Mouse (Mus musculus): ENCODE measurements at regions not wholly inside any gene's neighbourhood (a gene's known extent, or its start where the extent isn't known, plus 50 kb on each side); places are given as distances from the start of the nearest gene placed in this dataset.

DNA sequence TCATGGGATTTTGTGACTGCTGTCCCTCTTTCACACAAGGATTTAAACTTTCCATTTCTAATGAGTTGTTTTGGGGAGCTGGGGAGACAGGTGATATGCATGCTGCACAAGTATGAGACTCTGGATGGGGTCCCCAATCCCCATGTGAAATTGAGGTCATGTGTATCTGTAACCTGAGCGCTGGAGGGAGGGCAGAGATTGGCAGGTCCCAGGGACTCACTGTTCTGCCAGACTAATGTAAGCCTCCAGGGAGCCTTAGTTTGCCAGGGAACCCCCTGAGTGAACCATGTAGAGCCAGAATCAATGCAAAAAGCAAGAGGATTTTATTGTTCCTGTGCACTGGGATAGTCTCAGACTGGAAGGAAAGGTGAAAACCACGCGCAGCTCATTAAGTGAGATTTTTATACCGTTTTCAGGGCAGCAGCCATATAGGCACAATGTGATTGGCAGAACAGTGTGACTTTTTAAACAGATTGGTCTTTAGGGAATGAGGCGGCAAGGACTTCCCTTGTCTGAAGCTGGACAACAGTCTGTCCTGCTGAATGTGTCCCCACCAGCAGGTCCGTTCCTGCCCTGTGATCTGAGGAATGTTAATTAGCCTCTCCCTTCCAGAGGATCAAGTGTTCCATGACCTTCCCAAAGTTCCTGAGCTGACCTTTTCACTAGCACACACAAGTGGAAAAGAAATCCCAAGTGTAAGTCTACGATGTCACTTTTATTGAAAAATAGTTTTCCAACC, 59.9 kb upstream of the Oxgr1 start:
- Histone ChIP-seq H3K36me3 (no peaks in the 10 kb centered on the region), H3K27me3 (no peaks in the 10 kb centered on the region), H3K4me3 (no peak overlapping the region), H3K4me2 (no peak overlapping the region), H3K9ac (no peak overlapping the region), H3K4me1 (peaks cover 3% of the 10 kb centered on the region), H3K9me3 (peaks cover 17% of the 10 kb centered on the region; the same call in 1 of the 2 replicates), H3K27ac (no peak overlapping the region)
- ATAC-seq (ENCODE audit: insufficient number of reproducible peaks, insufficient read depth, low FRiP score, low TSS enrichment, low read depth): no peak
- 44% methylated on average over 7 of the region's 7 CpGs for WGBS

- H3K4me3 ChIP-seq: no peak overlapping the region
- WGBS: 41% methylated on average over 1 of the region's 1 CpGs
- no peaks in the 10 kb centered on the region for H3K36me3 ChIP-seq
- no peaks in the 10 kb centered on the region for H3K27me3 ChIP-seq
- ATAC-seq (ENCODE audit: insufficient number of reproducible peaks, insufficient read depth, low FRiP score, low TSS enrichment, low read depth): no peak
- H3K9ac ChIP-seq: no peak overlapping the region
- H3K4me1 ChIP-seq: peaks cover 3% of the 10 kb centered on the region
- H3K27ac ChIP-seq: no peak overlapping the region
- H3K4me2 ChIP-seq: no peak overlapping the region
- H3K9me3 ChIP-seq: peaks cover 17% of the 10 kb centered on the region; the same call in 1 of the 2 replicates
These were observed 60.5 kb upstream of the Oxgr1 start for GRCm38 (mm10) chr14:120102749-120103142.

- Histone ChIP-seq H3K36me3 (no peaks in the 10 kb centered on the region), H3K27me3 (no peaks in the 10 kb centered on the region), H3K4me2 (no peak overlapping the region), H3K9ac (no peak overlapping the region), H3K4me3 (no peak overlapping the region), H3K27ac (no peak overlapping the region), H3K9me3 (peaks cover 5% of the 10 kb centered on the region; the same call in 1 of the 2 replicates), H3K4me1 (no peaks in the 10 kb centered on the region)
- ATAC-seq (ENCODE audit: insufficient number of reproducible peaks, insufficient read depth, low FRiP score, low TSS enrichment, low read depth): no peak
- WGBS: 90% methylated on average over 1 of the region's 1 CpGs
These were observed 67.6 kb upstream of the Oxgr1 start for GRCm38 (mm10) chr14:120109846-120110245.

- Histone ChIP-seq H3K36me3 (no peaks in the 10 kb centered on the region), H3K27me3 (no peaks in the 10 kb centered on the region), H3K9me3 (no peaks in the 10 kb centered on the region), H3K4me2 (no peak overlapping the region), H3K9ac (no peak overlapping the region), H3K27ac (no peak overlapping the region), H3K4me1 (no peaks in the 10 kb centered on the region), H3K4me3 (no peak overlapping the region)
- no peak for ATAC-seq (ENCODE audit: insufficient number of reproducible peaks, insufficient read depth, low FRiP score, low TSS enrichment, low read depth)
- 58% methylated on average over 4 of the region's 4 CpGs for WGBS
These were observed 71.1 kb upstream of the Oxgr1 start for GRCm38 (mm10) chr14:120113316-120113715.

GRCm38 (mm10) chr14:120118582-120118981, 76.3 kb upstream of the Oxgr1 start:
- Histone ChIP-seq H3K4me2 (no peak overlapping the region), H3K27ac (no peak overlapping the region), H3K27me3 (no peaks in the 10 kb centered on the region), H3K4me1 (no peaks in the 10 kb centered on the region), H3K4me3 (no peak overlapping the region), H3K36me3 (no peaks in the 10 kb centered on the region), H3K9ac (no peak overlapping the region), H3K9me3 (no peaks in the 10 kb centered on the region)
- ATAC-seq (ENCODE audit: insufficient number of reproducible peaks, insufficient read depth, low FRiP score, low TSS enrichment, low read depth): no peak
- 83% methylated on average over 7 of the region's 7 CpGs for WGBS

DNA sequence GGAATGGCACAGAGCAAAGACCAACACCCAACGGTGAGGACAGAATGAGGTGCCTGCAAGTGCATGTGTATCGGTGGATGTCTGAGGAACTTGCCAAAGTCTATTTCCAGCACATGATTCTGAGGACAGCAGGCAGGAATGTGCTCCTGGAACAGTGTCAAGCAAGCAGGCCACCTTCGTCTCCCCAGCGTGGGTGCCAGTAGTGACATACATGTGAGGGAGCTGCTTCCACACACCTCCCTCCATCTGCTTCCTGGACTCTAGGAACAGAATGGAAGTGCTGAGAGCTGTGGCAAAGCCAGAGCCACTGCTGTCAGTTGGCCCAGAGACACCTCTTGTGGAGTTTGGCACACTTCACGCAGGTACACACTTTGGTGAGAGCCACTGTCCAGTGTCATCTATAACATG, 76.9 kb upstream of the Oxgr1 start:
- WGBS: 90% methylated on average over 5 of the region's 5 CpGs
- H3K27me3 ChIP-seq: no peaks in the 10 kb centered on the region

GRCm38 (mm10) chr14:120119506-120119905, 77.3 kb upstream of the Oxgr1 start:
- Histone ChIP-seq H3K4me3 (no peak overlapping the region), H3K4me1 (no peaks in the 10 kb centered on the region), H3K27me3 (no peaks in the 10 kb centered on the region), H3K9ac (no peak overlapping the region), H3K4me2 (no peak overlapping the region), H3K27ac (no peak overlapping the region), H3K9me3 (no peaks in the 10 kb centered on the region), H3K36me3 (no peaks in the 10 kb centered on the region)
- no peak for ATAC-seq (ENCODE audit: insufficient number of reproducible peaks, insufficient read depth, low FRiP score, low TSS enrichment, low read depth)
- WGBS: 72% methylated on average over 5 of the region's 5 CpGs

More for the DNA sequence above, 76.9 kb upstream of the Oxgr1 start:
- Histone ChIP-seq H3K4me1 (no peaks in the 10 kb centered on the region), H3K9ac (no peak overlapping the region), H3K4me2 (no peak overlapping the region), H3K27ac (no peak overlapping the region), H3K9me3 (no peaks in the 10 kb centered on the region), H3K4me3 (no peak overlapping the region), H3K36me3 (no peaks in the 10 kb centered on the region)
- ATAC-seq (ENCODE audit: insufficient number of reproducible peaks, insufficient read depth, low FRiP score, low TSS enrichment, low read depth): no peak

- no peak for ATAC-seq (ENCODE audit: insufficient number of reproducible peaks, insufficient read depth, low FRiP score, low TSS enrichment, low read depth)
- no peaks in the 10 kb centered on the region for H3K27me3 ChIP-seq
- 90% methylated on average over 5 of the region's 5 CpGs for WGBS
- H3K4me3 ChIP-seq: no peak overlapping the region
- H3K36me3 ChIP-seq: no peaks in the 10 kb centered on the region
- H3K4me2 ChIP-seq: no peak overlapping the region
- H3K9ac ChIP-seq: no peak overlapping the region
- H3K27ac ChIP-seq: no peak overlapping the region
- H3K9me3 ChIP-seq: no peaks in the 10 kb centered on the region
- H3K4me1 ChIP-seq: no peaks in the 10 kb centered on the region
These were observed 78.0 kb upstream of the Oxgr1 start for GRCm38 (mm10) chr14:120120261-120120660.

DNA sequence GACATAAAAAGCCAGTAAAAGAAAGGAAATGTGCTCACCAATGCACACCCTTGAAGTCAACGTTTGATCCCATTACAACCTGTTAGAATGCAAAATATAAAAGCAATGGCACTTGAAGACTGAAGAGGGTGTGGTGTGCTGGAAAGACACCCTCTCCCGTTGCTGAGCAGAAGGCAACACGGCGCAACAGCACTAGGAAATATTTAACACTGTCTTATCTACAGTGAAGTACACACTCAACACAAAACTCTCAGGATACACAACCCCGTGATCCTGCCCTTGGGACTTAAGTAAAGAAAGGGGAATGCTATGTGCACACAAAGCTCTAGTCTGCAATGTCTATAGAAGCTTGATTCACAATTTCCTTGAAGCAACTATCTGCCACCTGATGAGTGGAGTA, 83.1 kb upstream of the Oxgr1 start:
- no peaks in the 10 kb centered on the region for H3K27me3 ChIP-seq
- 90% methylated on average over 5 of the region's 5 CpGs for WGBS
- H3K4me3 ChIP-seq: no peak overlapping the region
- no peak overlapping the region for H3K27ac ChIP-seq
- H3K4me2 ChIP-seq: no peak overlapping the region
- no peaks in the 10 kb centered on the region for H3K4me1 ChIP-seq
- H3K36me3 ChIP-seq: no peaks in the 10 kb centered on the region
- no peak for ATAC-seq (ENCODE audit: insufficient number of reproducible peaks, insufficient read depth, low FRiP score, low TSS enrichment, low read depth)
- H3K9ac ChIP-seq: no peak overlapping the region
- 0 out of 2 replicates have a peak, but pooled peaks cover 2% of the 10 kb centered on the region for H3K9me3 ChIP-seq

DNA sequence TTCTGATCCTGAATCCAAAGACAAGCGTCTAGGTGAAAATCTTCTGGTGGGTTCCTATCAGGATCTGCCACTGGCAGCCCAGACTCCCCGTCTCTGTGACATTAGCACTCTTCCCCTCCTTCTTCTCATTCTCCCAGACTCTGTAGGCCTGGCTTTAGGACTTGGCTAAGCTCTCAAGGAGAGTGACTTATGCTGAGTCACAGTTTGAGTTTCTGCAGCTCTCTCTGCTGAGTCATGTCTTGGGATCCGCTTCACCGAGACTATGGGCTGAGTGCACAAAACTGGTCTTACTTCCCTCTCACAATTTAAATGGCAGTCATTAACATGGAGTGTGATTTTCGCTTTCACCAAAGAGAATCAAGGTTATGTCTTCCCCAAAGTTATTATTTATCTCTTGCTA, 85.2 kb upstream of the Oxgr1 start:
- WGBS: 78% methylated on average over 5 of the region's 5 CpGs
- H3K4me1 ChIP-seq: no peaks in the 10 kb centered on the region
- 0 out of 2 replicates have a peak, but pooled peaks cover 2% of the 10 kb centered on the region for H3K9me3 ChIP-seq
- H3K4me2 ChIP-seq: no peak overlapping the region
- ATAC-seq (ENCODE audit: insufficient number of reproducible peaks, insufficient read depth, low FRiP score, low TSS enrichment, low read depth): no peak
- no peak overlapping the region for H3K9ac ChIP-seq
- no peak overlapping the region for H3K4me3 ChIP-seq
- H3K36me3 ChIP-seq: no peaks in the 10 kb centered on the region
- no peak overlapping the region for H3K27ac ChIP-seq
- no peaks in the 10 kb centered on the region for H3K27me3 ChIP-seq

- WGBS: 87% methylated on average over 6 of the region's 6 CpGs
- Histone ChIP-seq H3K4me2 (no peak overlapping the region), H3K4me1 (peaks cover 16% of the 10 kb centered on the region), H3K27me3 (no peaks in the 10 kb centered on the region), H3K4me3 (no peak overlapping the region), H3K9me3 (no peaks in the 10 kb centered on the region), H3K27ac (no peak overlapping the region), H3K36me3 (no peaks in the 10 kb centered on the region), H3K9ac (no peak overlapping the region)
- ATAC-seq (ENCODE audit: insufficient number of reproducible peaks, insufficient read depth, low FRiP score, low TSS enrichment, low read depth): no peak
These were observed 92.2 kb upstream of the Oxgr1 start for GRCm38 (mm10) chr14:120134346-120135008.

- H3K36me3 ChIP-seq: no peaks in the 10 kb centered on the region
- no peaks in the 10 kb centered on the region for H3K27me3 ChIP-seq
- no peak overlapping the region for H3K4me2 ChIP-seq
- H3K27ac ChIP-seq: no peak overlapping the region
- WGBS: 48% methylated on average over 5 of the region's 5 CpGs
- H3K9me3 ChIP-seq: no peaks in the 10 kb centered on the region
- H3K4me1 ChIP-seq: peaks cover 20% of the 10 kb centered on the region
- H3K4me3 ChIP-seq: no peak overlapping the region
- ATAC-seq (ENCODE audit: insufficient number of reproducible peaks, insufficient read depth, low FRiP score, low TSS enrichment, low read depth): no peak
- no peak overlapping the region for H3K9ac ChIP-seq
These were observed 93.0 kb upstream of the Oxgr1 start for GRCm38 (mm10) chr14:120135198-120135597.

Measured in embryonic facial prominence, embryonic 13.5 days (tissue).